Mouse (Mus musculus): ENCODE data around the gene Borcs6. TPM values are rescaled to one million over a fixed set of nuclear protein-coding genes. Genes with fewer than 3 reads are reported as not detected.
A peak's percentile ranks its signal among the peaks of the same experiment; 100 is the strongest.
"Not testable (repeated sequence)": the region's sequence is repeated elsewhere in the genome, so short reads cannot be mapped to it uniquely, and the experiment has no call there.

The Borcs6 gene
- polyA plus RNA-seq (2015; fragmentation: Nextera tagmentation; extraction: Ambion mirVana) = 5.4 and 6.6 TPM in 2 replicates

DNA sequence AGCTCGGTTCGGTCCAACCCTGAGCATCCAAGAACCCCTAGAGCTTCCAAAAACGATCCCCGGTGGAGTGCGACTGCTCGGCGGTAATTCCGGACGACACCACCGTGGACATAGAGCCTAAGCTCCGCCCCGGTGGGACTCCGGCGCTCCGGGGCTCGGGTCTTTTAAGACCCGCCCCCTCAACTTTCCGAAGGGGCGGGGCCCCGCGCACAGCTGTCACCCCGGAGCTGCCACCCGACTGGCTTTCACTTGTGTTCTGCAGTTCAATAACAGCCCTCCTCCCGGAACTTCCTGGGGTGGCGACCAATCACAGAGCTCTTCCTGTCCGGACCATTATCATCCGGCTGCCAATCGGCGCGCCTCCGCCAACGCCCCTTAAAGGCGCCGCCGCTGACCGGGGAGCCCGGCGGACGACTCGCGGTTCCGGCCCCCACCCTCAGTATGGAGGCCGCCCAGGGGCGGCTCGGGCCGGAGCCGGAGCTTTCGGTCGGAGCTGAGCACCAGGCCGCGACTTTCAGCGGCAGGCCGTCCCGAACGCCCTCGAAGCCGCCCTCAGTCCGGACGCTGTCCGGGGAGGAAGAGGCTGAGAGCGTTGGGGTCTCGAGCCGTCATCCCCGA lies at the start of gene Borcs6:
TSS of gene Borcs6 (plus strand) at position 361 of the 618 bp plus-strand sequence.
- peaks cover 23% of the 10 kb centered on the region for H3K4me1 ChIP-seq (ENCODE audit: insufficient read depth)
- 1% methylated on average over 64 of the region's 64 CpGs for WGBS (ENCODE audit: insufficient replicate concordance)
- TF ChIP-seq EP300 (IDR thresholded peaks at IDR 0.05; ENCODE audit: low read depth) (no peak), CTCF (IDR thresholded peaks at IDR 0.05; ENCODE audit: low read depth) (no peak)
- H3K4me2 ChIP-seq (ENCODE audit: low read depth, low read length) = peak within 1 kb of the TSS; percentile 98
- DNase-seq (peak; percentile 94), ATAC-seq (peak; percentile 86)
- H3K27me3 ChIP-seq (ENCODE audit: insufficient read depth, low read length) = no peaks in the 10 kb centered on the region
- peak within 1 kb of the TSS; percentile 89 for H3K9ac ChIP-seq (replicated peaks)
- H3K36me3 ChIP-seq (replicated peaks; ENCODE audit: insufficient read depth, low read length) = no peaks in the 10 kb centered on the region
- peak within 1 kb of the TSS; percentile 96 for H3K27ac ChIP-seq (ENCODE audit: low read depth)
- peak within 1 kb of the TSS; percentile 92 for H3K4me3 ChIP-seq (ENCODE audit: low read depth, low read length)
- H3K9me3 ChIP-seq (ENCODE audit: low read length) = no peaks in the 10 kb centered on the region

DNA sequence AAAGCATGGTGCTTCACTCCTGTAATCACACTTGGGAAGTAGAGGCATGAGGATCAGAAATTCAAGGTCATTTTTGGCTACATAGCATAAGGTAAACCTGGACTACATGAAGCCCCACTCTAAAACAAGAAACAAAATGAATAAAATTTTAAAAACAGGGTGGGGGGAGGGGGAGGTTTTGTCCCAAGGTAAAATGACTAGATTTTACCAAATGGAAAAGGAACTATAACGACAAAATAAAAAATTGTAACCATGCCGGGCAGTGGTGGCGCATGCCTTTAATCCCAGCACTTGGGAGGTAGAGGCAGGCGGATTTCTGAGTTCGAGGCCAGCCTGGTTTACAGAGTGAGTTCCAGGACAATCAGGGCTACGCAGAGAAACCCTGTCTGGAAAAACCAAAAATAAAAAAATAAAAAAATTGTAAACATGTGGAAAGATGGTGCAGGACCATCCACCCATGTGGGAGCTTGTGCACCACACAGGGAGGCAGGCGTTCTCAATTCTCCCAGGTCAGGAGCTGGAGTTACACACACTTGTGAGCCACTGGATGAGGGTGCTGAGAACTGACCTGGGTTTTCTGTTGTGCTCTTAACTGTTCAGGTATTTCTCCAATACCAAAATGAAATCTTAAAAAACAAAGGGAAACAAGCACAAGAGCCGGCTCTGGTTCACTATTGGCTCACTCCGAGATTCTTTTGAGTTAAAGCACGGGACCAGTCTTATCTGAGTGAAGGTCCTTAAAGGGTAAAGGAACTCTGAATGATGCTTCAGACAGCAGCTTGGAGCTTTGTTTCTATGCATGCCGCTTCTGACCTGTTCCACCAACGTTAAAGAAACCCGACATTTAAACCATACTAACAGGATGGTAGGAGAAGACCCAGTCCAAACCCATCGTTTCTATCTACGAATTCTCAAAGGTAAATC lies 48.9 kb upstream of the Borcs6 start:
- Histone ChIP-seq H3K27me3 (ENCODE audit: insufficient read depth, low read length) (no peaks in the 10 kb centered on the region), H3K27ac (ENCODE audit: low read depth) (peak overlapping the region; percentile 97), H3K9ac (replicated peaks) (no peak overlapping the region), H3K4me1 (ENCODE audit: insufficient read depth) (peaks cover 15% of the 10 kb centered on the region), H3K4me2 (ENCODE audit: low read depth, low read length) (peak overlapping the region; percentile 90), H3K36me3 (replicated peaks; ENCODE audit: insufficient read depth, low read length) (no peaks in the 10 kb centered on the region), H3K4me3 (ENCODE audit: low read depth, low read length) (peak overlapping the region; percentile 61; the same call in 1 of the 2 replicates), H3K9me3 (ENCODE audit: low read length) (no peaks in the 10 kb centered on the region)
- DNase-seq (no peak), ATAC-seq (no peak)
- WGBS (ENCODE audit: insufficient replicate concordance) = 84% methylated on average over 15 of the region's 15 CpGs
- no peak for TF ChIP-seq CTCF (IDR thresholded peaks at IDR 0.05; ENCODE audit: low read depth)
- TF ChIP-seq EP300 (IDR thresholded peaks at IDR 0.05; ENCODE audit: low read depth) = no peak

DNA sequence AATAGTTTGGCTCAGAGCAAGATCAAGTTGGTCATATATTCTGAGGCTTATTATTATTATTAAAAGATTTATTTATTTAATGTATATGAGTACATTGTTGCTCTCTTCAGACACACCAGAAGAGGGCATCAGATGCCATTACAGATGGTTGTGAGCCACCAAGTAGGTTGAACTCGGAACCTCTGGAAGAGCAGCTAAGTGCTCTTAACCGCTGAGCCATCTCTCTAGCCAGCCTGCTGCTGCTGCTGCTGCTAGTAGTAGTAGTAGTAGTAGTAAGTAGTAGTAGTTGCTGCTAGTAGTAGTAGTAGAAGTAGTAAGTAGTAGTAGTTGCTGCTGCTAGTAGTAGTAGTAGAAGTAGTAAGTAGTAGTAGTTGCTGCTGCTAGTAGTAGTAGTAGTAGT lies 48.1 kb upstream of the Borcs6 start:
- DNase-seq; H3K36me3 ChIP-seq (replicated peaks; ENCODE audit: insufficient read depth, low read length); H3K9me3 ChIP-seq (ENCODE audit: low read length); ATAC-seq; H3K27me3 ChIP-seq (ENCODE audit: insufficient read depth, low read length): not testable (repeated sequence)
- H3K27ac ChIP-seq (ENCODE audit: low read depth) = peak overlapping the region; percentile 97
- WGBS (ENCODE audit: insufficient replicate concordance) = 34% methylated on average over 2 of the region's 2 CpGs
- peak overlapping the region; percentile 73; the same call in 1 of the 2 replicates for H3K9ac ChIP-seq (replicated peaks)
- TF ChIP-seq EP300 (IDR thresholded peaks at IDR 0.05; ENCODE audit: low read depth) = peak; percentile 28; the same call in 1 of the 2 replicates
- TF ChIP-seq CTCF (IDR thresholded peaks at IDR 0.05; ENCODE audit: low read depth) = peak; percentile 43
- H3K4me2 ChIP-seq (ENCODE audit: low read depth, low read length) = peak overlapping the region; percentile 90
- peaks cover 15% of the 10 kb centered on the region for H3K4me1 ChIP-seq (ENCODE audit: insufficient read depth)
- peak overlapping the region; percentile 61 for H3K4me3 ChIP-seq (ENCODE audit: low read depth, low read length)

DNA sequence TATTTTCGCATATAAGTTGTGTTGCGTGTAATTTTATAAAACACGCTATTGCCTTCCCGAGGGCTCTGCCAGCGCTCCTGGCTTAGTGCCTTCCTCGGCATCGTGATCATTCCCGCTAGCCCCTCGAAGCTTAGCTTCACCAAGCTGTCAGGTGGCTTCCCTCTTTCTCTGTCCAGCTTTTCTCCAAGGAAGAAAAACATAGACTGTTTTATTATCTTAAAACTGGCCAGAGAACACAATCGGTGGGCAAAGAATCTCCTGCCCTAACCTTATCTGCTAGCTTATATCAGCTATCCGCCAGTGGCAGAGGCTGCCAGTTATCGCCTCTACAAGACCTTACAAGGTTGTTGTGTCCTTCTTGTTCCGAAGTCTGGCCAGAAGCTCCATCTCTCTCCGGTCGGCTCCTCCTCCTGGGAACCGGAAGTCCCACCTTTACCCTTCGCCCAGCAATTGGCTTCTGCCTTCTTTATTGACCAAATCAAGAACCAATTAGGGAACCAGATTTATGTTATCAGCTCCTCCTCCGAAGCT lies 47.4 kb upstream of the Borcs6 start:
- under 1% methylated on average over 18 of the region's 18 CpGs for WGBS (ENCODE audit: insufficient replicate concordance)
- H3K27ac ChIP-seq (ENCODE audit: low read depth) = peak overlapping the region; percentile 97
- no peak for TF ChIP-seq CTCF (IDR thresholded peaks at IDR 0.05; ENCODE audit: low read depth)
- TF ChIP-seq EP300 (IDR thresholded peaks at IDR 0.05; ENCODE audit: low read depth) = peak; percentile 88
- H3K36me3 ChIP-seq (replicated peaks; ENCODE audit: insufficient read depth, low read length) = no peaks in the 10 kb centered on the region
- H3K27me3 ChIP-seq (ENCODE audit: insufficient read depth, low read length) = no peaks in the 10 kb centered on the region
- peak overlapping the region; percentile 73 for H3K9ac ChIP-seq (replicated peaks)
- peak; percentile 60 for ATAC-seq
- H3K4me1 ChIP-seq (ENCODE audit: insufficient read depth) = peaks cover 21% of the 10 kb centered on the region
- peak overlapping the region; percentile 61 for H3K4me3 ChIP-seq (ENCODE audit: low read depth, low read length)
- no peaks in the 10 kb centered on the region for H3K9me3 ChIP-seq (ENCODE audit: low read length)
- peak overlapping the region; percentile 90 for H3K4me2 ChIP-seq (ENCODE audit: low read depth, low read length)
- DNase-seq = peak; percentile 91

DNA sequence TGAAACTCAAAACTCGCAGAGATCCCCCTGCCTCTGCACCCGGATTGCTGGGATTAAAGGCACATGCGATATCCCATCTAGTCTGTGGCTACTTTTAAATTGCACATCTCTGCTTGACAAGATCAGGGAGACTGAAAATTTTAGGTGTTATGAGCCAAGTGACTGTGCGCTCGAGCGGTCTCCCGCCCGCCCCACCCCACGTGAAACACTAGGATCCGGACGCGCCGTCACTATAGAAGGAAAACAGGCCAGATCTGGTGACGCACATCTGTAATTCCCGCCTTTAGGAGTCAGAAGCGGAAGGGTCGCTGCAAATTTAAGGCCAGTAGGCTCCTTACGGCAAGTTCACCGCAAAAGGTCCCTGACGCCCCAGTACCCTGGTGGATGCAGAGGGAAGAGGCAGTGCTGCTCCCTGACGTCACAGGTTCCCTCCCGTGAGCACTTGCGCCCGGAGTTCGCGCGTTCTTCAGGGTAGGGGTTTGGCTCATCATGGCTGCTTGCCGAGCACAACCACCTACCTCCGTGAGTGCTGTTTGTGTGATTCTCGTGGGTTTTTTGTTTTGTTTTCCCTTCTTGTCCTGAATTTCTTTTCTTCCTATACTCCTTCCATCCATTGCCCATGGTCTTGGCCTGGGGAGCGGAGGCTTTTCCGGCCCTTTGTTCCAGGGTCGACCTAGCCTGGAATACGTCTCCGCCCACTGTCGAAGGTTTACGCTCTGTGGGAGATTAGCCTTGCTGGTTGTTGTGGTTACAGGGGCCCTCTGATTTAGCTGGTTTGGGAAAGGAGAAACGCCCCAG lies 43.7 kb upstream of the Borcs6 start, which contains the start of gene Ctc1:
TSS of gene Ctc1 (plus strand) at position 268 of the 798 bp plus-strand sequence.
- H3K9ac ChIP-seq (replicated peaks) = peak within 1 kb of the TSS; percentile 73
- peaks cover 13% of the 10 kb centered on the region for H3K4me1 ChIP-seq (ENCODE audit: insufficient read depth)
- TF ChIP-seq CTCF (IDR thresholded peaks at IDR 0.05; ENCODE audit: low read depth) (peak; percentile 82), EP300 (IDR thresholded peaks at IDR 0.05; ENCODE audit: low read depth) (peak; percentile 36; the same call in 1 of the 2 replicates)
- H3K4me3 ChIP-seq (ENCODE audit: low read depth, low read length) = peak within 1 kb of the TSS; percentile 65
- WGBS (ENCODE audit: insufficient replicate concordance) = under 1% methylated on average over 38 of the region's 38 CpGs
- ATAC-seq = peak; percentile 95
- peak within 1 kb of the TSS; percentile 73 for H3K4me2 ChIP-seq (ENCODE audit: low read depth, low read length)
- peak; percentile 93 for DNase-seq
- H3K36me3 ChIP-seq (replicated peaks; ENCODE audit: insufficient read depth, low read length) = no peaks in the 10 kb centered on the region
- no peaks in the 10 kb centered on the region for H3K9me3 ChIP-seq (ENCODE audit: low read length)
- H3K27me3 ChIP-seq (ENCODE audit: insufficient read depth, low read length) = no peaks in the 10 kb centered on the region
- peak within 1 kb of the TSS; percentile 87 for H3K27ac ChIP-seq (ENCODE audit: low read depth)

Data from liver, postnatal 0 days (tissue).